Mouse (Mus musculus) lung, postnatal 4 days (tissue): Measurements from ENCODE around the gene Anks3.
A peak's percentile ranks its signal among the peaks of the same experiment; 100 is the strongest.

Experiments
- DNase-seq, 2 experiments: peaks; one replicate each; pipeline ENCODE4 v3.0.0; 2021

Anks3 gene

GRCm38 (mm10) chr16:4963797-4964709, at the start of gene Anks3:
Gene Anks3, minus strand, starts transcription at chr16:4964205.
- peak; percentile 97 to 100 for DNase-seq

- DNase-seq, result peak; percentile 98 to 100
Observed at GRCm38 (mm10) chr16:5013054-5013838, 49.2 kb upstream of the Anks3 start, which contains the start of gene Rogdi. Gene Rogdi, minus strand, starts transcription at chr16:5013553.

GRCm38 (mm10) chr16:5012036-5013005, 48.3 kb upstream of the Anks3 start:
- no peak for DNase-seq

GRCm38 (mm10) chr16:5011285-5011684, 47.3 kb upstream of the Anks3 start:
- no peak for DNase-seq

- no peak for DNase-seq
Observed at GRCm38 (mm10) chr16:5010371-5010935, 46.4 kb upstream of the Anks3 start.

GRCm38 (mm10) chr16:5008076-5008475, 44.1 kb upstream of the Anks3 start:
- no peak for DNase-seq

GRCm38 (mm10) chr16:5007492-5007891, 43.5 kb upstream of the Anks3 start:
- no peak for DNase-seq

GRCm38 (mm10) chr16:5007067-5007466, 43.1 kb upstream of the Anks3 start, which contains the start of gene Smim22:
Gene Smim22, plus strand, starts transcription at chr16:5007288.
- DNase-seq, result peak; percentile 70 to 79

GRCm38 (mm10) chr16:5000611-5001010, 36.6 kb upstream of the Anks3 start:
- no peak for DNase-seq

GRCm38 (mm10) chr16:4998984-4999383, 35.0 kb upstream of the Anks3 start:
- DNase-seq, result no peak

GRCm38 (mm10) chr16:4997553-4997952, 33.5 kb upstream of the Anks3 start, which contains the start of gene Sept12:
Gene Sept12, minus strand, starts transcription at chr16:4997852.
- no peak for DNase-seq

- no peak for DNase-seq
Observed at GRCm38 (mm10) chr16:4993276-4993675, 29.3 kb upstream of the Anks3 start.

- no peak for DNase-seq
Observed at GRCm38 (mm10) chr16:4984717-4985116, 20.7 kb upstream of the Anks3 start.

- DNase-seq, result peak in 1 of 2 experiments; percentile 42
Observed at GRCm38 (mm10) chr16:4979755-4980380, 15.9 kb upstream of the Anks3 start.

GRCm38 (mm10) chr16:4978275-4979051, 14.5 kb upstream of the Anks3 start:
- DNase-seq, result peak; percentile 39 to 66

GRCm38 (mm10) chr16:4976180-4976579, 12.2 kb upstream of the Anks3 start:
- no peak for DNase-seq

GRCm38 (mm10) chr16:4974521-4974920, 10.5 kb upstream of the Anks3 start:
- DNase-seq, result no peak

- DNase-seq, result peak; percentile 65 to 81
Observed at GRCm38 (mm10) chr16:4971626-4972025, 7.6 kb upstream of the Anks3 start.

- DNase-seq, result peak; percentile 58 to 63
Observed at GRCm38 (mm10) chr16:4969055-4969843, 5.2 kb upstream of the Anks3 start.

- DNase-seq, result no peak
Observed at GRCm38 (mm10) chr16:4968426-4968825, 4.4 kb upstream of the Anks3 start.
